Mouse (Mus musculus) hindbrain, embryonic 13.5 days (tissue): ENCODE measurements around the gene Akr1d1. TPM values are rescaled to one million over a fixed set of nuclear protein-coding genes. Genes with fewer than 3 reads are reported as not detected.

Experiments used
- ATAC-seq: fragments of 200-750 bp; cut with Nextera tagmentation; 2 replicates; pipeline ENCODE4 v1.8.0; 2017; ENCODE audit warnings: moderate TSS enrichment; ENCODE audit not compliant: low FRiP score
- H3K27ac ChIP-seq: fragments of 300-500 bp; sonication (generic); 2 replicates; pipeline ENCODE4 v1.5.1; 2015; ENCODE audit warnings: inconsistent platforms, mild to moderate bottlenecking, moderate library complexity
- H3K27me3 ChIP-seq: fragments of 300-500 bp; sonication (generic); 2 replicates; pipeline ENCODE4 v1.6.1; 2015; ENCODE audit warnings: mild to moderate bottlenecking, inconsistent platforms
- H3K36me3 ChIP-seq: fragments of 300-500 bp; sonication (generic); 2 replicates; pipeline ENCODE4 v1.6.1; 2015; ENCODE audit warnings: mild to moderate bottlenecking, inconsistent platforms
- H3K4me1 ChIP-seq: fragments of 300-500 bp; sonication (generic); replicated peaks from 2 replicates; pipeline ENCODE4 v1.6.1; 2015; ENCODE audit warnings: inconsistent platforms
- H3K4me2 ChIP-seq: fragments of 300-500 bp; sonication (generic); 2 replicates; pipeline ENCODE4 v1.6.1; 2015; ENCODE audit warnings: inconsistent platforms, mild to moderate bottlenecking, moderate library complexity
- H3K4me3 ChIP-seq: fragments of 300-500 bp; sonication (generic); 2 replicates; pipeline ENCODE4 v1.5.1; 2015; ENCODE audit warnings: mild to moderate bottlenecking, inconsistent platforms
- H3K9ac ChIP-seq: fragments of 300-500 bp; sonication (generic); 2 replicates; pipeline ENCODE4 v1.6.1; 2015; ENCODE audit warnings: mild to moderate bottlenecking, inconsistent platforms
- H3K9me3 ChIP-seq: fragments of 300-500 bp; sonication (generic); 2 replicates; pipeline ENCODE4 v1.6.1; 2016; ENCODE audit warnings: inconsistent platforms
- WGBS: fragments of 180-500 bp; shearing (Covaris S2); methylation state at CpG from one replicate; pipeline ENCODE4 v1.1.7; 2015; 5-methylcytosine and 5-hydroxymethylcytosine counted together
- polyA plus RNA-seq: library from polyadenylated mRNA; unstranded; fragments of >200 nt; fragmentation: Nextera tagmentation; extraction: Ambion mirVana; gene quantifications from 2 replicates; pipeline ENCODE4 v1.2.1, GENCODE M21; 2015

Gene Akr1d1
- polyA plus RNA-seq, result not detected in 2 replicates

DNA sequence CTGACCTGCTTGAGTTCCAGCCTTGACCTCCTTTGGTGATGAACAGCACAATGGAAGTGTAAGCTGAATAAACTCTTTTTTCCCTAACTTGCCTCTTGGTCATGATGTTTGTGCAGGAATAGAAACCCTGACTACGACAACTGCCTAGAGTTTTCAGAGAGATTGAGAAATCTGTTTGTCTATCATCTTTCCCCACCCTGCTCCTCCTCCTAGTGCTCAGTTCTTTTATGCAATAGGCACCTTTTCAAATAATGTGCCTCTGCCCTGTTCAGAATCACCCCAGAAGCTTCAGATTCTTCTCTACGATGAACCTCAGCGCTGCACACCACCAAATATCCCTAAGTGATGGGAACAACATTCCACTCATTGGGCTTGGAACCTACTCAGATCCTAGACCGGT is at the start of gene Akr1d1:
Akr1d1 (plus strand) TSS at position 234 of the 400 bp plus-strand sequence.
- no peak for ATAC-seq
- no peak within 1 kb of the TSS for H3K4me2 ChIP-seq

GRCm38 (mm10) chr6:37481147-37481546 is 48.8 kb upstream of the Akr1d1 start:
- ATAC-seq, result no peak
- Histone ChIP-seq H3K9ac (no peak overlapping the region), H3K4me1 (no peaks in the 10 kb centered on the region), H3K4me3 (no peak overlapping the region), H3K27me3 (no peaks in the 10 kb centered on the region), H3K36me3 (no peaks in the 10 kb centered on the region), H3K27ac (no peak overlapping the region), H3K9me3 (no peaks in the 10 kb centered on the region), H3K4me2 (no peak overlapping the region)
- WGBS, result 91% methylated on average over 3 of the region's 3 CpGs

More for the DNA sequence above, at the start of gene Akr1d1:
- H3K9ac ChIP-seq, result no peak within 1 kb of the TSS
- WGBS, result 100% methylated on average over 4 of the region's 4 CpGs
- no peaks in the 10 kb centered on the region for H3K27me3 ChIP-seq
- no peak within 1 kb of the TSS for H3K27ac ChIP-seq
- no peaks in the 10 kb centered on the region for H3K36me3 ChIP-seq
- H3K4me3 ChIP-seq, result no peak within 1 kb of the TSS
- no peaks in the 10 kb centered on the region for H3K9me3 ChIP-seq
- no peaks in the 10 kb centered on the region for H3K4me1 ChIP-seq

GRCm38 (mm10) chr6:37483262-37483661 is 46.7 kb upstream of the Akr1d1 start:
- no peak for ATAC-seq
- no peak overlapping the region for H3K9ac ChIP-seq
- no peaks in the 10 kb centered on the region for H3K27me3 ChIP-seq
- H3K36me3 ChIP-seq, result no peaks in the 10 kb centered on the region
- H3K9me3 ChIP-seq, result no peaks in the 10 kb centered on the region
- no peak overlapping the region for H3K27ac ChIP-seq
- H3K4me2 ChIP-seq, result no peak overlapping the region
- H3K4me3 ChIP-seq, result no peak overlapping the region
- no peaks in the 10 kb centered on the region for H3K4me1 ChIP-seq
- WGBS, result 48% methylated on average over 5 of the region's 5 CpGs

- H3K4me2 ChIP-seq, result no peak overlapping the region
- no peak overlapping the region for H3K4me3 ChIP-seq
- no peak overlapping the region for H3K27ac ChIP-seq
- 57% methylated on average over 1 of the region's 1 CpGs for WGBS
- no peaks in the 10 kb centered on the region for H3K36me3 ChIP-seq
- no peak for ATAC-seq
- no peak overlapping the region for H3K9ac ChIP-seq
- no peaks in the 10 kb centered on the region for H3K9me3 ChIP-seq
- no peaks in the 10 kb centered on the region for H3K4me1 ChIP-seq
- H3K27me3 ChIP-seq, result no peaks in the 10 kb centered on the region
Observed at GRCm38 (mm10) chr6:37484588-37485070, 45.3 kb upstream of the Akr1d1 start.

GRCm38 (mm10) chr6:37486502-37486901 is 43.5 kb upstream of the Akr1d1 start:
- 93% methylated on average over 4 of the region's 4 CpGs for WGBS
- Histone ChIP-seq H3K4me2 (no peak overlapping the region), H3K36me3 (no peaks in the 10 kb centered on the region), H3K4me1 (no peaks in the 10 kb centered on the region), H3K4me3 (no peak overlapping the region), H3K27ac (no peak overlapping the region), H3K27me3 (no peaks in the 10 kb centered on the region), H3K9me3 (no peaks in the 10 kb centered on the region), H3K9ac (no peak overlapping the region)
- no peak for ATAC-seq

DNA sequence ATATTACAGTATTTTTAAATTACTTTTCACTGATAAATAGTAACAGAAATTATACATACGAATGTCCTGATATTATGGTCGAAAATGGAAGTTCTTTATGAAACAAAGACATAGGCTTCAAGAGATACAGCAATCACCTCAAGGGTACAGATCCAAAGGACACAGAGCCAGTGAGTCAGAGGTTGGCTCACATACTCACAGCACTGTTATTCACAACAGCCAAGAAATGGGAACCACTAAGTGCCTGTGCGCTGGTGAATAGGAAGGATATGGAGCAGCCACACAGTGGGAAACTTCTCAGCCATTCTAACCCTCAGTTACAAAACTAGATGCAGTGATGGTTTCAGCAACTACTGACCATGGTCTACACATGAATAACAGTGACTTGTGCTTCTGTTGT is 37.7 kb upstream of the Akr1d1 start:
- H3K4me2 ChIP-seq, result no peak overlapping the region
- no peaks in the 10 kb centered on the region for H3K36me3 ChIP-seq
- 88% methylated on average over 3 of the region's 3 CpGs for WGBS

GRCm38 (mm10) chr6:37494957-37495356 is 35.0 kb upstream of the Akr1d1 start:
- H3K4me3 ChIP-seq, result no peak overlapping the region
- no peak overlapping the region for H3K4me2 ChIP-seq
- H3K4me1 ChIP-seq, result no peaks in the 10 kb centered on the region
- no peaks in the 10 kb centered on the region for H3K36me3 ChIP-seq
- peaks cover 5% of the 10 kb centered on the region; the same call in 1 of the 2 replicates for H3K9me3 ChIP-seq
- H3K9ac ChIP-seq, result no peak overlapping the region
- no peak overlapping the region for H3K27ac ChIP-seq
- 89% methylated on average over 1 of the region's 1 CpGs for WGBS
- ATAC-seq, result no peak
- H3K27me3 ChIP-seq, result no peaks in the 10 kb centered on the region

More for the DNA sequence above, 37.7 kb upstream of the Akr1d1 start:
- Histone ChIP-seq H3K4me3 (no peak overlapping the region), H3K9me3 (no peaks in the 10 kb centered on the region), H3K27me3 (no peaks in the 10 kb centered on the region), H3K9ac (no peak overlapping the region), H3K4me1 (no peaks in the 10 kb centered on the region), H3K27ac (no peak overlapping the region)
- ATAC-seq, result no peak

GRCm38 (mm10) chr6:37496866-37497265 is 33.1 kb upstream of the Akr1d1 start:
- H3K4me2 ChIP-seq, result no peak overlapping the region
- H3K36me3 ChIP-seq, result no peaks in the 10 kb centered on the region
- H3K27ac ChIP-seq, result no peak overlapping the region
- no peak overlapping the region for H3K9ac ChIP-seq
- H3K4me3 ChIP-seq, result no peak overlapping the region
- H3K9me3 ChIP-seq, result peaks cover 7% of the 10 kb centered on the region
- no peaks in the 10 kb centered on the region for H3K27me3 ChIP-seq
- WGBS, result 98% methylated on average over 1 of the region's 1 CpGs
- ATAC-seq, result no peak
- H3K4me1 ChIP-seq, result no peaks in the 10 kb centered on the region

- WGBS, result 81% methylated on average over 2 of the region's 2 CpGs
- Histone ChIP-seq H3K36me3 (no peaks in the 10 kb centered on the region), H3K4me3 (no peak overlapping the region)
Observed at GRCm38 (mm10) chr6:37505588-37505987, 24.4 kb upstream of the Akr1d1 start.

DNA sequence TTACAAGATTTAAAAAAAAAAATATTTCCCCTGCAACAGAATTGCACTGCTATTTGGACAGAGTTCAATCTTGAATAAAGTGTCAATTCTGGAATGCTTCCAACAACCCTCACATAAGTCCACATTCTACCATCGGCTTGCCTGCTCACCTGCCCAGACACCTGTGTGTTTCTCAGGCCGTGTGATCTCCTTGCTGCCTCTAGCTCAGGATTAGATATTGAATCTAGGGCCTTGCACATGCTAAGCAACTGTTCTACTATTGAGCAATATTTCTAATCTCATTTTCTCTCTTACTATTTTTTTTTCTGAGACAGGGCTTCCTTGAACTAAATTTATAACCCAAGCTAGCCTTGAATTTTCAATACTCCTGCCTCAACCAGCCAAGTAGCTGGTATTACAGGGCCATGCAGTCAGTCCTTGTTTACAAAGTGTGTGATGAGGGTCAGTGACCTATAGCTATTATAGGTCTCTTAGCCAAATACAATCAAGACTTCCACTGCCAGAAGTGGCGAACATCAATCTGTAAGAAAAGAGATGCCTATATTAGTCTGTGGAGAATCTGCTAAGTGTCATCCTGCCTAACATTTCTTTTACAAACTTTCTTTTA is 23.0 kb upstream of the Akr1d1 start:
- H3K36me3 ChIP-seq, result no peaks in the 10 kb centered on the region
- no peak overlapping the region for H3K4me3 ChIP-seq
- no peak for ATAC-seq
- no peaks in the 10 kb centered on the region for H3K4me1 ChIP-seq
- no peak overlapping the region for H3K27ac ChIP-seq
- WGBS, result 85% methylated on average over 3 of the region's 3 CpGs
- no peaks in the 10 kb centered on the region for H3K9me3 ChIP-seq
- no peaks in the 10 kb centered on the region for H3K27me3 ChIP-seq
- no peak overlapping the region for H3K4me2 ChIP-seq
- H3K9ac ChIP-seq, result no peak overlapping the region

More at GRCm38 (mm10) chr6:37505588-37505987, 24.4 kb upstream of the Akr1d1 start:
- Histone ChIP-seq H3K4me1 (no peaks in the 10 kb centered on the region), H3K9me3 (no peaks in the 10 kb centered on the region), H3K27me3 (no peaks in the 10 kb centered on the region), H3K27ac (no peak overlapping the region), H3K4me2 (no peak overlapping the region), H3K9ac (no peak overlapping the region)
- ATAC-seq, result no peak

GRCm38 (mm10) chr6:37510786-37511185 is 19.2 kb upstream of the Akr1d1 start:
- Histone ChIP-seq H3K4me1 (no peaks in the 10 kb centered on the region), H3K9ac (no peak overlapping the region), H3K36me3 (no peaks in the 10 kb centered on the region), H3K9me3 (no peaks in the 10 kb centered on the region), H3K4me2 (no peak overlapping the region), H3K27ac (no peak overlapping the region), H3K4me3 (no peak overlapping the region), H3K27me3 (no peaks in the 10 kb centered on the region)
- ATAC-seq, result no peak

DNA sequence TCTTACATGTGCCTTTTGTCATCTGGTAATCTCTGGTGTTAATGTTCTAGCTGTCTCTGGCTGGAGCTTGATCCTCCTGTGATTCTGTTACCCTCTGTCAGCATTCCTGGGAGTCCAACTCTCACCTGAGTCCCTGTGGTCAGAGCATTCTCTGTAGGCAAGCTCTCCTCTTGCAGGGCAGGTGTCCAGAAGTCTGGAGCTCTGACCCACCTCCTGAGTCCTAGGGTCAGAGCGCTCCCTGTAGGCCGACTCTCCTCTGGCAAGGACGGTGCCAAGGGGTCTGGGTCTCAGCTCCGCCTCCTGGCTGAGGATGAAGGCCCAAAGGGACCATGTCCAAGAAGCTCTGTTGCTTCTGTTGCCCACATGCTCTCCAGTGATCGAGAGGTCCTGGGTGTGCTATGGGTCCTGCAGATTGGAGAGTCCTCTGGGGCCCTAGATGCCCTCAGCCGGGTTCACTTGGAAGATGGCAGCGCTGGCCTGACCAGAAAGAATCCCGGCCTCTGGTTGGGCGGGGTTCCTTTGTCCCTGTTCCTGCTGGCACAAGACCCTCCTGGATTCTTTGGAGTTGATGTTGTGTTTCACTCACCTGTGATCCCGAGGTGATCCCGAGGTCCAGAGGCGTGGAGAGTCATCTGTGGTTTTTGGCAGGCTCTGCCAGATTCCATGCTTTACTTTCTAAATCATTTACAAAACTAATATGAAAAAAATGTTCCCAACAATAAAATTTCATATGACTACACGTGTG is 9.2 kb upstream of the Akr1d1 start:
- H3K27ac ChIP-seq, result no peak overlapping the region
- no peaks in the 10 kb centered on the region for H3K27me3 ChIP-seq
- no peak overlapping the region for H3K9ac ChIP-seq
- H3K9me3 ChIP-seq, result no peaks in the 10 kb centered on the region
- no peaks in the 10 kb centered on the region for H3K4me1 ChIP-seq
- WGBS, result 93% methylated on average over 13 of the region's 13 CpGs
- ATAC-seq, result no peak
- no peak overlapping the region for H3K4me3 ChIP-seq
- no peak overlapping the region for H3K4me2 ChIP-seq
- H3K36me3 ChIP-seq, result no peaks in the 10 kb centered on the region

- H3K27me3 ChIP-seq, result no peaks in the 10 kb centered on the region
- WGBS, result 92% methylated on average over 3 of the region's 3 CpGs
- H3K9me3 ChIP-seq, result no peaks in the 10 kb centered on the region
- H3K27ac ChIP-seq, result no peak overlapping the region
- no peak overlapping the region for H3K4me3 ChIP-seq
- no peaks in the 10 kb centered on the region for H3K4me1 ChIP-seq
- H3K36me3 ChIP-seq, result no peaks in the 10 kb centered on the region
- no peak overlapping the region for H3K4me2 ChIP-seq
- no peak overlapping the region for H3K9ac ChIP-seq
- ATAC-seq, result no peak
Observed at GRCm38 (mm10) chr6:37532036-37532435, 2.1 kb downstream of the Akr1d1 start.
